Mouse (Mus musculus) liver, adult 2 months (tissue): Measurements from ENCODE around the gene BC049352. TPM values are rescaled to one million over a fixed set of nuclear protein-coding genes. Genes with fewer than 3 reads are reported as not detected.

ENCODE experiments used
- DNase-seq: peaks from one replicate; pipeline ENCODE4 v3.0.0-alpha.2; 2011; ENCODE audit warnings: low read depth, low spot score; ENCODE audit errors: extremely low read depth
- H3K27ac ChIP-seq: fragments of 200-500 bp; replicated peaks from 2 replicates; pipeline ENCODE4 v1.5.1; 2012; ENCODE audit warnings: low read depth, mild to moderate bottlenecking, control low read depth, inconsistent platforms, low read length; ENCODE audit not compliant: insufficient read depth
- H3K27me3 ChIP-seq: fragments of 200-500 bp; 2 replicates; pipeline ENCODE4 v1.6.1; 2012; ENCODE audit warnings: mild to moderate bottlenecking, moderate library complexity, low read length, inconsistent platforms; ENCODE audit not compliant: control insufficient read depth, insufficient read depth
- H3K36me3 ChIP-seq: fragments of 200-500 bp; 2 replicates; pipeline ENCODE4 v1.6.1; 2012; ENCODE audit warnings: low read length, inconsistent platforms; ENCODE audit not compliant: control insufficient read depth, insufficient read depth
- H3K4me1 ChIP-seq: fragments of 200-500 bp; 2 replicates; pipeline ENCODE4 v1.6.1; 2011; ENCODE audit warnings: low read length; ENCODE audit not compliant: control insufficient read depth, insufficient read depth
- H3K4me3 ChIP-seq: fragments of 200-500 bp; 2 replicates; pipeline ENCODE4 v1.5.1; 2011; ENCODE audit warnings: low read depth, mild to moderate bottlenecking, control low read depth, low read length, moderate library complexity; ENCODE audit not compliant: insufficient read depth
- H3K79me2 ChIP-seq: fragments of 200-500 bp; 2 replicates; pipeline ENCODE4 v1.6.1; 2012; ENCODE audit warnings: inconsistent platforms, mild to moderate bottlenecking, low read length, moderate library complexity; ENCODE audit not compliant: control insufficient read depth, insufficient read depth
- H3K9ac ChIP-seq: fragments of 200-500 bp; 2 replicates; pipeline ENCODE4 v1.6.1; 2012; ENCODE audit warnings: low read depth, mild to moderate bottlenecking, control low read depth, inconsistent platforms, low read length
- CTCF ChIP-seq: fragments of 200-500 bp; IDR thresholded peaks from 2 replicates; pipeline ENCODE4 v1.5.1; 2011; ENCODE audit warnings: low read depth, low read length, control low read depth
- POLR2A ChIP-seq: fragments of 200-500 bp; IDR thresholded peaks from 2 replicates; pipeline ENCODE4 v1.6.1; 2011; ENCODE audit warnings: low read length, control low read depth; ENCODE audit not compliant: insufficient read depth; ENCODE audit errors: extremely low read depth
- WGBS: fragments of 180-500 bp; shearing (Covaris S2); methylation state at CpG from one replicate; pipeline ENCODE4 v1.1.7; 2018; 5-methylcytosine and 5-hydroxymethylcytosine counted together
- polyA plus RNA-seq: library from polyadenylated mRNA; depleted of rRNA; stranded (reverse); fragments of >200 nt; gene quantifications from 2 replicates; pipeline ENCODE4 v1.2.3, GENCODE M21; 2012
- total RNA-seq: library from RNA; depleted of rRNA; stranded (reverse); fragments of >200 nt; gene quantifications from 2 replicates; pipeline ENCODE4 v1.2.3, GENCODE M21; 2014

BC049352 gene
- total and polyA plus RNA-seq, 2 experiments, result 0.17 to 0.55 TPM

DNA sequence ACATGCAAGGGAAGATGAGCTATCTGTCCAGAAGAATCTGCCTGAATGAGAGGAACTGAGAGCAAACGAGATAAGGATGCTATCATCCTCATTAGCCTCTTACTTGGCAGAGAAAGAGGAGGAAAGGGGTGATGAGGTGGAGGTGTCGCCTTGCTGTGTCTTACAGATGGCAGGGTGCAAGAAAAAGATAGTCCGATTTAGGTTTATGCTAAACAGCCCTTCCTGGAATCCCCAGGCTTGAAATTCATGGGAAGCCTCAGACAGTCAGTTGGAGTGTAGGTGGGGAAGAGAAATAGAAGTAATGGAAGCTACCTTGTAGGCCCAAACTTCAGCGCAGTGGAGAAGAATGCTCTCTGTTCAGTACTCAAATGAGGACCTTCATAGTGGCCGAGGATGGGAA is 13.9 kb upstream of the BC049352 start:
- Histone ChIP-seq H3K9ac (no peak overlapping the region), H3K4me1 (no peaks in the 10 kb centered on the region), H3K79me2 (no peaks in the 10 kb centered on the region), H3K27me3 (no peaks in the 10 kb centered on the region), H3K4me3 (no peak overlapping the region), H3K36me3 (no peaks in the 10 kb centered on the region), H3K27ac (no peak overlapping the region)
- TF ChIP-seq CTCF (no peak), POLR2A (no peak)
- no peak for DNase-seq
- 77% methylated on average over 5 of the region's 5 CpGs for WGBS

DNA sequence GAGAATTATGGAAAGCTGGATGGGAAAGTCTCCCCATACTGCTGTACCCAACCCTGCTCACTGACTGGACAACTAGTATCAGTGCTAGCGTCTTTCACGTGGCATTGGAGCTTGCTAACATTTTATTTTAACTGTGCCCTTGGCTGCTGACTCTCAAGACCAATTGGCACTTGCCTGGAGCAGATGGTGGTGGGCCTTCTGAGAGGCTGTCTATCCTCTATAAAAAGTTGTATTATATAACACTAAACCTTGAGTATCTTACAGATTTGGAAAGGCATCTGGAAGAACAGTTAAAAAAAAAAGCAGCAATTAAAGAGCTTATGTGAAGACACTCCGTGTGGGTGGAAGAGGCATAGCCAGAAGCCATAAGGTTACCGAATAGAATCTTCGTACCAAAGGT is 11.7 kb upstream of the BC049352 start:
- no peak overlapping the region for H3K4me3 ChIP-seq
- H3K36me3 ChIP-seq, result no peaks in the 10 kb centered on the region
- 93% methylated on average over 5 of the region's 5 CpGs for WGBS
- no peak for DNase-seq
- no peak overlapping the region for H3K27ac ChIP-seq
- H3K9ac ChIP-seq, result no peak overlapping the region
- TF ChIP-seq POLR2A (no peak), CTCF (no peak)
- H3K4me1 ChIP-seq, result no peaks in the 10 kb centered on the region
- no peaks in the 10 kb centered on the region for H3K79me2 ChIP-seq
- H3K27me3 ChIP-seq, result no peaks in the 10 kb centered on the region

- DNase-seq, result no peak
- no peak overlapping the region for H3K9ac ChIP-seq
- H3K27me3 ChIP-seq, result no peaks in the 10 kb centered on the region
- TF ChIP-seq CTCF (no peak), POLR2A (no peak)
- H3K4me3 ChIP-seq, result no peak overlapping the region
- 73% methylated on average over 1 of the region's 1 CpGs for WGBS
- no peaks in the 10 kb centered on the region for H3K4me1 ChIP-seq
- no peak overlapping the region for H3K27ac ChIP-seq
- no peaks in the 10 kb centered on the region for H3K79me2 ChIP-seq
- H3K36me3 ChIP-seq, result no peaks in the 10 kb centered on the region
These were observed 10.7 kb upstream of the BC049352 start for GRCm38 (mm10) chr9:45171073-45171610.

GRCm38 (mm10) chr9:45173475-45173874 is 8.3 kb upstream of the BC049352 start:
- WGBS, result 75% methylated on average over 3 of the region's 3 CpGs
- H3K4me1 ChIP-seq, result no peaks in the 10 kb centered on the region
- H3K27me3 ChIP-seq, result no peaks in the 10 kb centered on the region
- DNase-seq, result no peak
- H3K36me3 ChIP-seq, result no peaks in the 10 kb centered on the region
- no peak overlapping the region for H3K9ac ChIP-seq
- H3K27ac ChIP-seq, result no peak overlapping the region
- H3K4me3 ChIP-seq, result no peak overlapping the region
- no peaks in the 10 kb centered on the region for H3K79me2 ChIP-seq
- no peak for TF ChIP-seq POLR2A
- no peak for TF ChIP-seq CTCF

- no peak overlapping the region for H3K9ac ChIP-seq
- WGBS, result 87% methylated on average over 5 of the region's 5 CpGs
- no peak overlapping the region for H3K27ac ChIP-seq
- peaks cover 9% of the 10 kb centered on the region for H3K4me1 ChIP-seq
- H3K36me3 ChIP-seq, result no peaks in the 10 kb centered on the region
- H3K27me3 ChIP-seq, result no peaks in the 10 kb centered on the region
- no peak overlapping the region for H3K4me3 ChIP-seq
- TF ChIP-seq CTCF (no peak), POLR2A (no peak)
- no peak for DNase-seq
- H3K79me2 ChIP-seq, result no peaks in the 10 kb centered on the region
These were observed 2.5 kb upstream of the BC049352 start for GRCm38 (mm10) chr9:45179282-45179681.

DNA sequence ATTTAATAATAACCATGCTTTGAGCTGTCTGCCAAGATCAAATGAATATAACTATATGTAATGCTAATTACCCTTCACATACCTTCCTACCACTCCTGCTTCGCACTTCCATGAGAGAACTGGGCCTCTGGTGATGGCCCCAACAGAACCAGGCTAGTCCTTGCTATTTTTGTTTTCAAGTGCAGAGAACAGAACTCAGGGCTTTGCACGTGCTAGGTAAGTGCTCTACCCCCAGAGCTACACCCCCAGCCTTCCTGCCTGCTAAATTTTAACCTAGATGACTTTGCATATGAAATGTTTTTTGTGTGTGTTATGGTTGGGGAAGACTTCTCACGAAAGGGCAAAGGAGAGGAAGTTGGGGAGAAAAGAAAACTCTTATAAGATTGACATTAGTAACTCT is 714 bp downstream of the BC049352 start:
- peak; percentile 44 for DNase-seq

More for the DNA sequence above, 714 bp downstream of the BC049352 start:
- Histone ChIP-seq H3K36me3 (no peaks in the 10 kb centered on the region), H3K27ac (no peak overlapping the region), H3K4me1 (peaks cover 9% of the 10 kb centered on the region), H3K79me2 (no peaks in the 10 kb centered on the region), H3K4me3 (no peak overlapping the region), H3K9ac (no peak overlapping the region), H3K27me3 (no peaks in the 10 kb centered on the region)
- TF ChIP-seq CTCF (no peak), POLR2A (no peak)
- 66% methylated on average over 3 of the region's 3 CpGs for WGBS
